Mouse (Mus musculus): ENCODE data around the gene Kcnj10.

Kcnj10 gene

GRCm38 (mm10) chr1:172376758-172377458 lies 35.9 kb downstream of the Kcnj10 start:
- in situ Hi-C loops (cut with MboI): no loop called here

GRCm38 (mm10) chr1:172380066-172380465 lies 39.1 kb downstream of the Kcnj10 start:
- in situ Hi-C loops (cut with MboI): no loop called here

GRCm38 (mm10) chr1:172382090-172382489 lies 41.1 kb downstream of the Kcnj10 start:
- in situ Hi-C loops (cut with MboI): no loop called here

- in situ Hi-C loops (cut with MboI): no loop called here
Observed at GRCm38 (mm10) chr1:172387246-172387645, 46.2 kb downstream of the Kcnj10 start.

GRCm38 (mm10) chr1:172390769-172391168 lies 49.8 kb downstream of the Kcnj10 start:
- in situ Hi-C loops (cut with MboI): no loop called here

- in situ Hi-C loops (cut with MboI): no loop called here
Observed at GRCm38 (mm10) chr1:172391807-172392581, 51.0 kb downstream of the Kcnj10 start.

GRCm38 (mm10) chr1:172392643-172393170 lies 51.7 kb downstream of the Kcnj10 start:
- in situ Hi-C loops (cut with MboI): no loop called here

GRCm38 (mm10) chr1:172393739-172394138 lies 52.7 kb downstream of the Kcnj10 start:
- in situ Hi-C loops (cut with MboI): no loop called here

- in situ Hi-C loops (cut with MboI): no loop called here
Observed at GRCm38 (mm10) chr1:172396996-172397752, 56.2 kb downstream of the Kcnj10 start.

- in situ Hi-C loops (cut with MboI): loop anchor here (25.0 kb wide), 1 partner anchor 981 kb away; no protein-coding TSS in a partner anchor
Observed at GRCm38 (mm10) chr1:172406077-172406706, 65.2 kb downstream of the Kcnj10 start.

- in situ Hi-C loops (cut with MboI): loop anchor here (25.0 kb wide), 1 partner anchor 978 kb away; no protein-coding TSS in a partner anchor
Observed at GRCm38 (mm10) chr1:172408996-172409395, 68.0 kb downstream of the Kcnj10 start.

GRCm38 (mm10) chr1:172409431-172409830 lies 68.4 kb downstream of the Kcnj10 start:
- in situ Hi-C loops (cut with MboI): loop anchor here (25.0 kb wide), 1 partner anchor 978 kb away; no protein-coding TSS in a partner anchor

- in situ Hi-C loops (cut with MboI): loop anchor here (10.0 to 25.0 kb wide), 2 partner anchors 224 to 976 kb away; partner anchors contain the start of gene Dusp23
Observed at GRCm38 (mm10) chr1:172410806-172411205, 69.8 kb downstream of the Kcnj10 start.

GRCm38 (mm10) chr1:172412204-172412603 lies 71.2 kb downstream of the Kcnj10 start:
- in situ Hi-C loops (cut with MboI): loop anchor here (10.0 to 25.0 kb wide), 2 partner anchors 223 to 975 kb away; partner anchors contain the start of gene Dusp23

- in situ Hi-C loops (cut with MboI): loop anchor here (10.0 to 25.0 kb wide), 2 partner anchors 221 to 974 kb away; partner anchors contain the start of gene Dusp23
Observed at GRCm38 (mm10) chr1:172413491-172414230, 72.7 kb downstream of the Kcnj10 start.

GRCm38 (mm10) chr1:172414231-172414585 lies 73.2 kb downstream of the Kcnj10 start:
- in situ Hi-C loops (cut with MboI): loop anchor here (10.0 to 25.0 kb wide), 2 partner anchors 221 to 973 kb away; partner anchors contain the start of gene Dusp23

GRCm38 (mm10) chr1:172415061-172415460 lies 74.1 kb downstream of the Kcnj10 start:
- in situ Hi-C loops (cut with MboI): loop anchor here (5.0 to 25.0 kb wide), 3 partner anchors 62 to 972 kb away; partner anchors contain the start of genes Dusp23 and Slamf9

- in situ Hi-C loops (cut with MboI): loop anchor here (5.0 to 25.0 kb wide), 3 partner anchors 59 to 969 kb away; partner anchors contain the start of genes Dusp23 and Slamf9
Observed at GRCm38 (mm10) chr1:172418173-172418572, 77.2 kb downstream of the Kcnj10 start.

- in situ Hi-C loops (cut with MboI): loop anchor here (5.0 to 25.0 kb wide), 3 partner anchors 59 to 969 kb away; partner anchors contain the start of genes Dusp23 and Slamf9
Observed at GRCm38 (mm10) chr1:172418642-172419041, 77.6 kb downstream of the Kcnj10 start.

GRCm38 (mm10) chr1:172420181-172420580 lies 79.2 kb downstream of the Kcnj10 start:
- in situ Hi-C loops (cut with MboI): loop anchor here (25.0 kb wide), 1 partner anchor 967 kb away; no protein-coding TSS in a partner anchor

Measured in mature B cell (primary cell).